Mouse (Mus musculus): ENCODE measurements at regions not wholly inside any gene's neighbourhood (a gene's known extent, or its start where the extent isn't known, plus 50 kb on each side); places are given as distances from the start of the nearest gene placed in this dataset.
"Not testable (repeated sequence)": the region's sequence is repeated elsewhere in the genome, so short reads cannot be mapped to it uniquely, and the experiment has no call there.

GRCm38 (mm10) chr17:84844950-84845349 is 54.4 kb upstream of the Lrpprc start:
- H3K27me3 ChIP-seq (replicated peaks): peaks cover 11% of the 10 kb centered on the region
- no peaks in the 10 kb centered on the region for H3K36me3 ChIP-seq
- H3K27ac ChIP-seq (ENCODE audit: poor library complexity, severe bottlenecking): no peak overlapping the region
- no peaks in the 10 kb centered on the region for H3K9me3 ChIP-seq (replicated peaks)
- H3K4me3 ChIP-seq: no peak overlapping the region
- 78% methylated on average over 13 of the region's 13 CpGs for WGBS
- H3K4me1 ChIP-seq (replicated peaks): no peaks in the 10 kb centered on the region
- H3K4me2 ChIP-seq: no peak overlapping the region
- no peak overlapping the region for H3K9ac ChIP-seq
- no peak for ATAC-seq (ENCODE audit: insufficient number of reproducible peaks, low FRiP score)

- Histone ChIP-seq H3K9ac (no peak overlapping the region), H3K4me3 (no peak overlapping the region), H3K9me3 (replicated peaks) (no peaks in the 10 kb centered on the region), H3K27me3 (replicated peaks) (peaks cover 14% of the 10 kb centered on the region), H3K4me2 (no peak overlapping the region), H3K4me1 (replicated peaks) (no peaks in the 10 kb centered on the region), H3K27ac (ENCODE audit: poor library complexity, severe bottlenecking) (no peak overlapping the region), H3K36me3 (no peaks in the 10 kb centered on the region)
- ATAC-seq (ENCODE audit: insufficient number of reproducible peaks, low FRiP score): no peak
- 80% methylated on average over 9 of the region's 9 CpGs for WGBS
Observed at GRCm38 (mm10) chr17:84846141-84846540, 55.6 kb upstream of the Lrpprc start.

GRCm38 (mm10) chr17:84848385-84849030 is 57.9 kb upstream of the Lrpprc start:
- Histone ChIP-seq H3K36me3 (no peaks in the 10 kb centered on the region), H3K4me3 (no peak overlapping the region), H3K9me3 (replicated peaks) (no peaks in the 10 kb centered on the region), H3K9ac (no peak overlapping the region), H3K4me2 (no peak overlapping the region), H3K27me3 (replicated peaks) (peaks cover 14% of the 10 kb centered on the region), H3K27ac (ENCODE audit: poor library complexity, severe bottlenecking) (no peak overlapping the region), H3K4me1 (replicated peaks) (no peaks in the 10 kb centered on the region)
- ATAC-seq (ENCODE audit: insufficient number of reproducible peaks, low FRiP score): no peak
- 55% methylated on average over 14 of the region's 14 CpGs for WGBS

- WGBS: 66% methylated on average over 6 of the region's 6 CpGs
- H3K4me3 ChIP-seq: no peak overlapping the region
Observed at GRCm38 (mm10) chr17:84849031-84849405, 58.4 kb upstream of the Lrpprc start.

GRCm38 (mm10) chr17:84850464-84850863 is 59.9 kb upstream of the Lrpprc start:
- no peak for ATAC-seq (ENCODE audit: insufficient number of reproducible peaks, low FRiP score)
- 62% methylated on average over 5 of the region's 5 CpGs for WGBS

More at GRCm38 (mm10) chr17:84849031-84849405, 58.4 kb upstream of the Lrpprc start:
- no peak for ATAC-seq (ENCODE audit: insufficient number of reproducible peaks, low FRiP score)
- Histone ChIP-seq H3K4me1 (replicated peaks) (no peaks in the 10 kb centered on the region), H3K27ac (ENCODE audit: poor library complexity, severe bottlenecking) (no peak overlapping the region), H3K9ac (no peak overlapping the region), H3K9me3 (replicated peaks) (no peaks in the 10 kb centered on the region), H3K4me2 (no peak overlapping the region), H3K27me3 (replicated peaks) (peaks cover 14% of the 10 kb centered on the region), H3K36me3 (no peaks in the 10 kb centered on the region)

GRCm38 (mm10) chr17:84850893-84851292 is 60.3 kb upstream of the Lrpprc start:
- Histone ChIP-seq H3K4me3 (no peak overlapping the region), H3K9me3 (replicated peaks) (no peaks in the 10 kb centered on the region), H3K4me1 (replicated peaks) (no peaks in the 10 kb centered on the region), H3K27me3 (replicated peaks) (peaks cover 14% of the 10 kb centered on the region), H3K9ac (no peak overlapping the region), H3K4me2 (no peak overlapping the region), H3K36me3 (no peaks in the 10 kb centered on the region), H3K27ac (ENCODE audit: poor library complexity, severe bottlenecking) (no peak overlapping the region)
- WGBS: 71% methylated on average over 5 of the region's 5 CpGs
- ATAC-seq (ENCODE audit: insufficient number of reproducible peaks, low FRiP score): no peak

More at GRCm38 (mm10) chr17:84850464-84850863, 59.9 kb upstream of the Lrpprc start:
- Histone ChIP-seq H3K4me2 (no peak overlapping the region), H3K36me3 (no peaks in the 10 kb centered on the region), H3K27ac (ENCODE audit: poor library complexity, severe bottlenecking) (no peak overlapping the region), H3K4me1 (replicated peaks) (no peaks in the 10 kb centered on the region), H3K9ac (no peak overlapping the region), H3K27me3 (replicated peaks) (peaks cover 14% of the 10 kb centered on the region), H3K9me3 (replicated peaks) (no peaks in the 10 kb centered on the region), H3K4me3 (no peak overlapping the region)

GRCm38 (mm10) chr17:84856971-84857370 is 66.4 kb upstream of the Lrpprc start:
- no peak overlapping the region for H3K4me3 ChIP-seq
- H3K27me3 ChIP-seq (replicated peaks): no peaks in the 10 kb centered on the region
- H3K9ac ChIP-seq: no peak overlapping the region
- ATAC-seq (ENCODE audit: insufficient number of reproducible peaks, low FRiP score): no peak
- H3K27ac ChIP-seq (ENCODE audit: poor library complexity, severe bottlenecking): no peak overlapping the region
- no peaks in the 10 kb centered on the region for H3K36me3 ChIP-seq
- H3K9me3 ChIP-seq (replicated peaks): no peaks in the 10 kb centered on the region
- H3K4me1 ChIP-seq (replicated peaks): no peaks in the 10 kb centered on the region
- WGBS: 78% methylated on average over 6 of the region's 6 CpGs
- no peak overlapping the region for H3K4me2 ChIP-seq

GRCm38 (mm10) chr17:84858830-84859229 is 68.2 kb upstream of the Lrpprc start:
- Histone ChIP-seq H3K27ac (ENCODE audit: poor library complexity, severe bottlenecking) (no peak overlapping the region), H3K9me3 (replicated peaks) (no peaks in the 10 kb centered on the region), H3K4me3 (no peak overlapping the region), H3K36me3 (no peaks in the 10 kb centered on the region), H3K4me2 (no peak overlapping the region), H3K27me3 (replicated peaks) (no peaks in the 10 kb centered on the region), H3K4me1 (replicated peaks) (peaks cover 6% of the 10 kb centered on the region), H3K9ac (no peak overlapping the region)
- no peak for ATAC-seq (ENCODE audit: insufficient number of reproducible peaks, low FRiP score)
- 36% methylated on average over 4 of the region's 4 CpGs for WGBS

GRCm38 (mm10) chr17:84859916-84860315 is 69.3 kb upstream of the Lrpprc start:
- Histone ChIP-seq H3K27me3 (replicated peaks) (no peaks in the 10 kb centered on the region), H3K4me3 (no peak overlapping the region), H3K4me2 (no peak overlapping the region), H3K36me3 (no peaks in the 10 kb centered on the region), H3K9me3 (replicated peaks) (no peaks in the 10 kb centered on the region), H3K4me1 (replicated peaks) (peaks cover 6% of the 10 kb centered on the region), H3K9ac (no peak overlapping the region), H3K27ac (ENCODE audit: poor library complexity, severe bottlenecking) (no peak overlapping the region)
- ATAC-seq (ENCODE audit: insufficient number of reproducible peaks, low FRiP score): no peak
- WGBS: 64% methylated on average over 8 of the region's 8 CpGs

- H3K27me3 ChIP-seq (replicated peaks): no peaks in the 10 kb centered on the region
- H3K27ac ChIP-seq (ENCODE audit: poor library complexity, severe bottlenecking): no peak overlapping the region
- no peak overlapping the region for H3K4me2 ChIP-seq
- H3K36me3 ChIP-seq: no peaks in the 10 kb centered on the region
- H3K4me1 ChIP-seq (replicated peaks): peaks cover 12% of the 10 kb centered on the region
- H3K9me3 ChIP-seq (replicated peaks): no peaks in the 10 kb centered on the region
- ATAC-seq (ENCODE audit: insufficient number of reproducible peaks, low FRiP score): no peak
- H3K9ac ChIP-seq: no peak overlapping the region
- WGBS: 70% methylated on average over 4 of the region's 4 CpGs
- no peak overlapping the region for H3K4me3 ChIP-seq
Observed at GRCm38 (mm10) chr17:84860835-84861234, 70.2 kb upstream of the Lrpprc start.

GRCm38 (mm10) chr17:84864231-84864630 is 73.6 kb upstream of the Lrpprc start:
- H3K36me3 ChIP-seq; H3K9me3 ChIP-seq (replicated peaks); H3K27ac ChIP-seq (ENCODE audit: poor library complexity, severe bottlenecking); ATAC-seq (ENCODE audit: insufficient number of reproducible peaks, low FRiP score); H3K4me3 ChIP-seq; H3K4me2 ChIP-seq; H3K9ac ChIP-seq; H3K27me3 ChIP-seq (replicated peaks): not testable (repeated sequence)
- H3K4me1 ChIP-seq (replicated peaks): peaks cover 12% of the 10 kb centered on the region

GRCm38 (mm10) chr17:84865158-84865557 is 74.6 kb upstream of the Lrpprc start:
- no peaks in the 10 kb centered on the region for H3K27me3 ChIP-seq (replicated peaks)
- no peaks in the 10 kb centered on the region for H3K9me3 ChIP-seq (replicated peaks)
- H3K4me3 ChIP-seq: no peak overlapping the region
- H3K9ac ChIP-seq: no peak overlapping the region
- H3K4me2 ChIP-seq: no peak overlapping the region
- ATAC-seq (ENCODE audit: insufficient number of reproducible peaks, low FRiP score): no peak
- peaks cover 12% of the 10 kb centered on the region for H3K4me1 ChIP-seq (replicated peaks)
- 43% methylated on average over 2 of the region's 2 CpGs for WGBS
- H3K27ac ChIP-seq (ENCODE audit: poor library complexity, severe bottlenecking): no peak overlapping the region
- H3K36me3 ChIP-seq: no peaks in the 10 kb centered on the region
